ENCODE assay signal across 8 mouse cellular contexts in genomic region chr4:134760793-134761201, GRCm38 (mm10). TPM values are rescaled to one million over a fixed set of nuclear protein-coding genes. Genes with fewer than 3 reads are reported as not detected.
A peak's percentile ranks its signal among the peaks of the same experiment; 100 is the strongest.
DNase-seq lines count a peak whose midpoint lies in the region; ATAC-seq and TF ChIP-seq lines count a peak whose summit lies in the region.

No protein-coding gene starts in this region.

- ATAC-seq in frontal cortex, adult (ENCODE audit: low TSS enrichment) = no peak

- H3K4me3 ChIP-seq in layer of hippocampus, adult 2 months = no peak overlapping the region

- no peak for TF ChIP-seq CTCF in layer of hippocampus, adult 2 months (conservative IDR thresholded peaks at IDR 0.05)

- DNase-seq in urinary bladder, postnatal 25 days (ENCODE audit: low spot score) = peak; percentile 68
- DNase-seq in urinary bladder, postnatal 10 days (ENCODE audit: low spot score) = no peak
- peak; percentile 68 for DNase-seq in gastrocnemius, postnatal 25 days
- peak; percentile 83 to 88 for DNase-seq in kidney, adult 8-10 months
- DNase-seq in lung, postnatal 14 days = peak; percentile 94
- no peak for DNase-seq in layer of hippocampus, adult 2 months (ENCODE audit: low spot score in 2 of 2)
- DNase-seq in left cerebral cortex, adult 8-10 months (ENCODE audit: low spot score in 2 of 2) = no peak

- H3K27ac ChIP-seq in layer of hippocampus, adult 2 months = no peak overlapping the region

RNA-seq across cellular contexts. Expression of gene Ldlrap1, which starts 7.0 kb away (rescaled TPM):
- total RNA-seq in gastrocnemius, postnatal 25 days (2021) = 1 to 10 TPM; 3.2 to 5.0 TPM
- 1 to 10 TPM; 2.0 to 3.0 TPM for total RNA-seq in layer of hippocampus, adult 2 months (2021)
- 1 to 10 TPM; 2.8 to 4.8 (median 4.4) TPM for total RNA-seq in left cerebral cortex, adult 8-10 months (2022)

RNA-seq across cellular contexts. Expression of gene Man1c1, which starts 56.7 kb away (rescaled TPM):
- total RNA-seq in gastrocnemius, postnatal 25 days (2021) = 1 to 10 TPM; 4.1 to 5.1 TPM
- 10 to 100 TPM; 22.1 to 25.1 TPM for total RNA-seq in layer of hippocampus, adult 2 months (2021)
- 10 to 100 TPM; 34.6 to 40.0 (median 38.4) TPM for total RNA-seq in left cerebral cortex, adult 8-10 months (2022)

Comparison
In these comparisons a context has a peak if more than half of its experiments do, and no peak if none do; other contexts are left out.
1. DNase-seq: peak in urinary bladder, postnatal 25 days (single experiment), gastrocnemius, postnatal 25 days (single experiment), kidney, adult 8-10 months (2 of 2) and lung, postnatal 14 days (single experiment); none in urinary bladder, postnatal 10 days (single experiment), layer of hippocampus, adult 2 months (0 of 2) and left cerebral cortex, adult 8-10 months (0 of 2).